Mouse (Mus musculus): ENCODE results near the gene Hsd17b11.
"Not testable (repeated sequence)": the region's sequence is repeated elsewhere in the genome, so short reads cannot be mapped to it uniquely, and the experiment has no call there.

Gene Hsd17b11

DNA sequence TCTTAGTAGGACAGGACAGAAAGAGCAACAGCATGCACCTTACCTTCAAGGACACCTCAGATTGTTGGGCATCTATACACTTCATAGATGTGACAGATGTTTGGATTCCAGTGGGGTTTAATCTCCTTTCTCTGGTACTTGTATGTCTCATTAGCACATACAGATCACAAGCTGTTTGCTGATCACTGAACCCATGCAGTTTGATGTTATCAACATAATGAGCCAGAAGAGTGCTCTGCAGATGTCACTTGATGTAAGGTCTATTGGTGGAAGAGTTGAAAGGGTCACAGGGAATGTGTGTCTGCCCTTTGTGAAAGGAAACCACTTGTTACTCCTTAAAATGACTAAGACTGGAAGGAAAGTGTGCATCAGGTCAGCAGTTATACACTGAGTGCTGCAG is 13.3 kb upstream of the Hsd17b11 start:
- no peak for DNase-seq (ENCODE audit: low read depth)

DNA sequence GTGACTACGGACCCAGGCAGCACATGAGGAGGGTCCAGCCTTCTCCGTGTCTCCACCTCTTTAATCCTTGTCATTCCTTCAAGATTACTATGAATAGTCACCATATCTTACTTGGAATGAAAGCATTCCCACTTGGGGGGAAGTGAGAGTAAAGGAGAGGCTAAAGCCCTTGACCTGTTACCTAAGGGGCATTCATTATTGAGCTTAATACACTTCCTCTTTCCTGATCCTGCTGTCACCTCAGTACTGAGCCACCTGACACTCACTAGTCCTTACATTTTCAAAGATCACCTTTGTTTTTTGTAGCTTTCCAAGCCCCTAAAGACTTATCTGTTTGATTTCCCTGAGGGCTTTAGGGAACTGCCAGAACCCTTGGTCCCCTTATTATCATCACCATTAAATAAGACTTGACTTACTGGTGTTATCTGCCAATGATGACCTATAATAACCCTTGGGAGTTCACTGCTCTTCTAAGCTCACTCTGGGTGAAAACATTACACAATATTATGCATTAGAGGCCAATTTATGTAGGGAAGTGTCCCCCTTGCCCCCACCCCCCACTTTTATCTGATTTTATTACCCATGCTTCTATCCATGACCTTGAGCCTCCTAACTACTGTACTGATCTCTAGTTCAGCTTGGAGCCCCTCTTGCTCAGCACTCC is 10.8 kb upstream of the Hsd17b11 start:
- DNase-seq (ENCODE audit: low read depth): no peak

DNA sequence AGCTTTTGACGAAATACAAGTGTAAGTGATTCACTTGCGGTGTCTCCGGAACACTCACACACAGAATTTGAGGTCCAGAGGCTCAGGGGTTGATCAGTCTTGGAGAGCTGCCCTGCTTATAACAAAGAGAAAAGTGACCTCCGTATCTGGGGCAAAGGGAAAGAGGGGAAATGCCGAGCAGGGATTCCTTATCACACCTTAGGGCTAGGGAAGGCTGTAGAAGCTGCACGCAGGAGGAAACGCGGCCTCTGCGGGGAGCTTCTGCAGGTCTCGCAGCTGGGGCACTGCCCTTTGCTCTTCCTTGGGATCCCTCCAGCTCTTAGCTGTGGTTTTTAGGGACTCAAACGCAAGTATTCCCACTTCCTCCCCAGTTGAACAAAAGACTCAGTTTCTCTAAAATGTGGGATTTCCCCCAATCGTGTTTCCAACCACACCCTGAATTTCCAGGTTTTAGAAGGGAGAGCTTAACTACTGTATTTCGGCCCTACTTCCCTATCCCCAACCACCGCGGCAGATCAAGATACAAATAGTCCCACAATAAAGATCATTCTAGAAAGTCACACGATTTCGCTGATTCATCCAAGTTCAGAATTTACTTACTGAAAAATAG is 3.6 kb upstream of the Hsd17b11 start:
- no peak for DNase-seq (ENCODE audit: low read depth)

DNA sequence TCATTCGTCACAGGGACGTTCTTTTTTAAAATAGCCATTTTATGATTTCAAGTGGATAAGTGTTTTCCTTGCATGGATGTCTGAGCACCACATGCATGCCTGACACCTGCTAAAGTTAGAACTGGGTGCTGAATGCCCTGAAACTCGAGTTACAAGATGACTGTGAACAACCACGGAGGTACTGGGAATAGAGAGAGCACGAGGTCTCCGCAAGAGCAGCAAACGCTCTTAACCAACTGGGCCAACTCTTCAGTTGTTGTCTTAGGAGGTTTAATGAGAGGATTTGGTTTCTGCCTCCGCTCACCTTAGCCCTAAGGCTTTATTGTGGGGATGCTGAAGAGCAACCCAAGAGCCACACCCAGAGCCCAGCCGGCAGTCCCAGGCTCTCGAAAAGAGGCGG is 3.0 kb upstream of the Hsd17b11 start:
- DNase-seq (ENCODE audit: low read depth): no peak

DNA sequence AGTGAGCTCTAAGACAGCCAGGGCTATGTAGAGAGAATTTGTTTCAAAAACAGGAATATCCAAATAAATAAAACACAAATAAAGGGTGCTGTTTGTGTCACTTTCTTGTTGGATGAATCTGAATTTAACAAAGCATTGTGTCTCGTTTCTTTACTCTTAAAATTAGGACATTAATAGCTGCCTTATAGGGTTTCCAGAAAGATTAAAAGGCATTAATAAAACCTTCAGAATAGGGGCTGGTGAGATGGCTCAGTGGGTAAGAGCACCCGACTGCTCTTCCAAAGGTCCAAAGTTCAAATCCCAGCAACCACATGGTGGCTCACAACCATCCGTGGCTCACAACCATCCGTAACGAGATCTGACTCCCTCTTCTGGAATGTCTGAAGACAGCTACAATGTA is 2.5 kb upstream of the Hsd17b11 start:
- not testable (repeated sequence) for DNase-seq (ENCODE audit: low read depth)

DNA sequence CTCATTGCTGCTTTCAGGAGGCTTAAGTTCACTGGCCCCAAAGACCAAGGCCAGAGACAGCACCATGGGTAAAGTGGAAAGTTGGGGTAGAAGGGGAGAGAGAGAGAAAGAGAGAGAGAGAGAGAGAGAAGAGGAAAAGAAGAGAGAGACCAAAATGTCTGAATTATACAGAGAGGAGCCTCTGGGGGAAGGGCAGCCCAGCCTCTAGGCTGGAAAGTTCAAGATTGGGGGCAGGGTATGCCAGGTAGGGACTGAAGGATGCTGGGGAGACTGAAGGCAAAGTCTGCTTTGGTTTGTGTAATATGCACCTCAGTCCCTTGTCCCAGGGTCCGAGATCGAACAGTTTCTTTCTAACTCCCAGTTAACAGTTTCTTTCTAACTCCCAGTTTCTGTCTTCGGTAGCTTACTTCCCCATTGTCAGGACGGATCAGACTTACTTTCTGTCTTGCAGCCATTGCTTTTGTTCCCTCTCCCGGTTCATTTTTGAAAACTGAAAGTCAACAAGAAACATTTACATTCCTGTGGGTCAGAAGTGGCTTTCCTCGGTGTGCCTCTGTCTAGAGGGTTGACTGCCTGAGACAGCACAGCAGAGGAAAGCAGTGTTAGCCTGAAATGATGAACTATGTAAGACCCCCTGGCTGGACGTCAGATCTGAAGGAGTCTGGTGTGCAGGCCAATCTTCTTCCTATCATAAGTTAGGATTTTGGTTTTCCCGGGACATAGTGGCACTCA is 1.7 kb upstream of the Hsd17b11 start:
- DNase-seq (ENCODE audit: low read depth): no peak

DNA sequence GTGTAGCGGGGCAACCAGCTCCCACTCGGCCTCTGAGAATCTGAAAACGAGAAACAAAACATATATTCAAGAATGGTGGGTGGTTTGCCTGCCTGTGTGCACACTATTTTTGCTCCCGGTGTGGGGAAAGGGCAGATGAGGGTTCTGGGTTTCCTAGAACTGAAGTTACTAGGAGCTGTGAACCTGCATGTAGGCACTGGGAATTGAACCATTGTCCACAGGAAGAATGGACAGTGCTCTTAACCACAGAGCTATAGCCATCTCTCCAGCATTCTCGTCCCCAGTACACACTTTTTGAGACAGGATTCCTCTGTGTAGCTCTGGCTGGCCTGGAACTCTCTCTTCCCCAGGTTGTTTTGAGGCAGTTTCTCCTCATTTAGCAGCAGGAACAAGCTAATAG is 839 bp upstream of the Hsd17b11 start:
- DNase-seq (ENCODE audit: low read depth): no peak

DNA sequence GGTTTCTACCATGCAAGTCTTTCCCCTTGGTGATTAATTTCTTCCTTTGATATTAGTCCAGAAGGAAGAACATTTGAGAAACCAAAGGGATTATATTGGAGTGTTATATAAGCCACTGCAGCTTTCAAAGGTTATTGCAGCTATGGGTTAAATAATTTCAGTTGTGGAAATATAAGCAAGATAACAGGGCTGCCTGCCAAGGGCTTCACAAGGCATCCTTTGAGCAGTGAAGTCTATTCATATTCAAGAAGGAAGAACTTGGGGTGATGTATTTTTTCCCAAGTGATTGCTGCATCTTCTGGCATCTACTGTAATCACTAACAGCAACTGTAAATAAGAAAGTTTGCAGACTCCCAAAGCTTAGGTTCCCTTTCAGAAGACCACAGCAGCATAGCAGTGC is 10.3 kb downstream of the Hsd17b11 start:
- DNase-seq (ENCODE audit: low read depth): no peak

DNA sequence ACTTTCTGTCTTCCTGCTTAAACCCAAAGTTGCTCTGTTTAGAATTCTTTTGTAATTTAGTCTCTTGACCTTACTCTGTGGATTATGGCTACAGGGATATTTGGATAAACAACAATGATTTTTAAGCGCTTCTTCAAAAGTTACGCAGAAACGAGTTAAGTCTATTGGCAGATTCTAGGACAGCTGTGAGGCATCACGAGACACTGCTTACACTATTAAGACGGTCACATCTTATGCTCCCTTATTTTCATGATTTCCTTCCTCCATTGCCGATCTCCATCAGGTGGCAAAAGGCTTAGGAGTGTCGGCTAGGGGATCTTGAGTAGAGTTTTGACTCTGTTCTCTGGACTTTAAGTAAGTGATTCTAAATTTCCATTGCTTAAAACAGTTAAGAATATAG is 11.5 kb downstream of the Hsd17b11 start:
- DNase-seq (ENCODE audit: low read depth): no peak

DNA sequence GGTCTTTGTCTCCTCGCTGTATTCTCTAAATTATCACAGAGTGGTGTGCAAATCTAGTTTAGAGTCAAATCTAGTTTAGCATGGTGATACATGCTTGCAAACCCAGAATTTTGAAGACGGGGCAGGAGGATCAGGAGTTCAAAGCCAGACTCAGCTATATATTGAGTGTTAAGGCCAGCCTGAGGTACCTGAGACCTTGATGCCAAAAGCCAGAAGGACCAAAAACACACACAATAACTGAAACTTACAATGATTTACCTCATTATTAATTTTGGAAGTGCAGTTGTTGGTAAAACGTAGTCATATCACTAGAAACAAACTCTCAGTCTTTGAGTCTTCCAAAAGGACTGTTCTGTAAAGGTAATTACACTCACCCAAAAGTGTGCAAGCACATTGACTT is 12.3 kb downstream of the Hsd17b11 start:
- no peak for DNase-seq (ENCODE audit: low read depth)

DNA sequence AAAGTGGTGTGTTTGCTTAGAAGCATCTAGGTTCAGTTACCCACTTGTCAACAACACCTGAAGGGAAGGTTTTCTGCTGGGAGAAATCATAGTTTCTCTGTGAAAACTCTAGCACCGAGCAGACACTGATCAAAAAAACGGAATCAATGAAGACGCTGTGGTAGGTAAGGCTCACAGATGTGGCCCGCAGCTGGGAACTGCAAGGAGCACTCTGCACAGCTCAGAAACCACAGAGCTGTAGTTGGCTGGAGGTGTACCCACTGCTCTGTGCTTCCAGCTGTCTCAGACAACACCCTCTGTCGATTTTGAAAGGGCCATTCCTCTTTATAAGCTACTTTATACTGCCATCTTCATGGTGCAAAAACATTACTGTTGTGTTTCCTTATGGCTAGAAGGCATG is 13.9 kb downstream of the Hsd17b11 start:
- no peak for DNase-seq (ENCODE audit: low read depth)

DNA sequence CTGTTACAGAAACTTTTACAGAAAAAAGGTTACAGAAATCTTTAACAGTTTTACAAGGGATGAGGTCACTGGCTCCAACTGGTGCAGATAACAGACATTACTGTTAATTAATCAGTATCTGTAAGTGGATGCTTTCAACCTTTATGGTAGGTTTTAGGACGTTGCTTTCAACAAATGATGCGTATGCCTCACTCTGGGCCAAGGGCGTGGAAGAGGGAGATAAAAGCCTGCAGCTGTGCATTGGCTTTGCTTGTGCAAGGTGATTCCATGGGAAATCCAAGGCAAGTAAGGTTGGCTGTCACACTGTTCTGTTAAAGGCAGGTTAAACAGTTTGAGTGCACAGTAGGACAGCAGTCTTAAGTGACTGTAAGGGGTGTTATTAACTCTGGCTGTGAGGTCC is 14.9 kb downstream of the Hsd17b11 start:
- DNase-seq (ENCODE audit: low read depth): no peak

DNA sequence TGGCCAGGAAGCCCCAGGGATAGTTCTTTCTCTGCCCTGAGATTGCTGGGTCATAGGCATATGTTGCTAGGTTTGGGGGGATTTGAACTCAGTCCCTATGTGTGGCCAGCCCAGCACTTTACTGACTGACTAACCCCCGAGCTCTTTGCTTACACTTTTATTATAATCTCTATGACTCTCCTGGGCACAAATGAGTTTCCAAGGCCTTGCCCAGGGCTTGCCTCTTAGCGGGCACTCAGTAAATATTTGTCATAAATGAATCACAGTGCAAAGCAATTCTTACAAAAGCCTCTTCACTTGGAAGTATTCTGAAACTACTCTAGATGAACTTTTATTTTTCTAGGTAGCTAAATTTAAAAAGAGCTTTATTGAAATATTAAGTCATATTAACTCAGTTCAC is 17.8 kb downstream of the Hsd17b11 start:
- DNase-seq (ENCODE audit: low read depth): no peak

DNA sequence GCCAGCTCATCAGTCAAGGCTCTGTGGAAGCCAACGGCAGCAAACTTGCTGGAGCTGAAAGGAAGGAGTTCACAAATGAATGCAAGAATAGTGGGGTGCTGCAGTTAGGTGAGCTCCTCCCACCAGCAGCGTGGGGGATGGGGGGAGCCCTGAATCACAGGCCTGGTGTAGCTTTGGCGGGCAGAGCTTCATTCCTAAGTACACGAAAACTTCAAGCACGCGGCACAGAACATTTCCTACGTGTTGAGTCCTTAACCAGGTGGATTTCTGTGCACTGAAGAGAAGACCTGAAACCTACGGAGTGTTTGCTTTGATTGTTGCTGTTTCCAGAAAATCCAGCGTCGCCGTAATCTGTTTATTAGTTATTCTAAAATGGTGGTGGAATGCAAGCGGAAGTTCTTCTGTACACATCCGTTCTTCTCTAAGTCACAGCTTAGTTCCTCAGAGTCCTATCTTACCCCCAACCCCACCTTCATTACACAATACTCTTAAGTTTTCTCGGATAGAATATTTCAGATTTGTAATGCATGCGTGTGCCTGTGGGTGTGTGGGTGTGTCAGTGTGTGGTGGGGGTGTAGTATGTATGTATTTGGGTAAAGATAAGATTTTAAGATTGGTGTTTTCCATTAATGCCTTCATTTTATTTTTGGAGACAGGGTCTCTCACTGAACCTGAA is 18.3 kb downstream of the Hsd17b11 start:
- DNase-seq (ENCODE audit: low read depth): no peak

DNA sequence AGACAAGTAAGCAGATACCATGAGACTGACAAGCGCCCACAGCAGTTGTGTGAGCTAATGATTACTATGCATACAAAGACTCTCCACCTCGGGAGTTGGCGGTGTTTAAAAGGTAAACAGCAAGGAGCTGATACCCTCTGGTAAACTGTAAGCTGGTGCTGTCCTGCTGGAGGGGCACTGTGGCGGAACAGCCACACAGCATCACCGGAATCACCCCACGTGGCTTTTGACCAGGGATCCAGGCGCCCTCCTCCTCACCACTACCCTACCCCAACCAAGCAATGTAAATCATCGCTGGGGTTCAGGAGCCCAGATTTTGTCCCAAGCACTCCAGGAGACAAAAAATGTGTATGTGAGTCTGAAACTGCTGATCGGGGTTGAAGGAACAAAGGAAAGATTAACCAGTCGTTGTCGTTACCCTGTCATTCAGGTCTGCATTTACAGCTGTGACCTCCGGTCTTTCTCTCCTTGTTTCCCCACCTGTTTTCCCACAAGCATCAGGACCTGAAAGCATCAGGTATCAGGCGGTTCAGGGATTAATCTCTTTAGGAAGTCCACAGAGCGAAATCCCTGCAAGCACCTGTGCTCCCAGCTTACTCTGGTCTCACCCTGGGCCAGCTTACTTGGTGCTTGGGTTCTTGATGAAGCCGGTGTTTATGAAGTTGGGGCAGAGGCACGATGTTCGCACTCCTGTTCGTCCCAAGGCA is 19.0 kb downstream of the Hsd17b11 start:
- DNase-seq (ENCODE audit: low read depth): no peak

DNA sequence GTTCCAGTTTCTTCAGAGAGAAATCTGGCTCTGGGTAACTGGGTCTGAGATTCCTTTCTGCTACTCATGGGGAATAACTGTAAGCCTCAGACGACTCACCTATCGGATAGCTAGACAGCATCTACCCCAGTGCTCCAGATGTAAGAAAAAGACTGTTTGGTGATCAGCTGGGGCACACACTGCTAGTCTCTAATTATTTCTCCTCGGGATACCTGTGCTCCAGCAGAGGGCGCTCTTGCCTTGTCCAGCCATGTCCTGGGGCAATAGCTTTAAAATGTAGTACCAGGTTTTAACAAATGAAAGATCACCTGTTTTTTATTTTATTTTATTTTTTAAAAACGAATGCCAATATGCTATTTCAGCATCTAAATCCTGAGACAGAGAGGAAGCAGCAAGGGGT is 22.0 kb downstream of the Hsd17b11 start:
- peak; percentile 33 for DNase-seq (ENCODE audit: low read depth)

DNA sequence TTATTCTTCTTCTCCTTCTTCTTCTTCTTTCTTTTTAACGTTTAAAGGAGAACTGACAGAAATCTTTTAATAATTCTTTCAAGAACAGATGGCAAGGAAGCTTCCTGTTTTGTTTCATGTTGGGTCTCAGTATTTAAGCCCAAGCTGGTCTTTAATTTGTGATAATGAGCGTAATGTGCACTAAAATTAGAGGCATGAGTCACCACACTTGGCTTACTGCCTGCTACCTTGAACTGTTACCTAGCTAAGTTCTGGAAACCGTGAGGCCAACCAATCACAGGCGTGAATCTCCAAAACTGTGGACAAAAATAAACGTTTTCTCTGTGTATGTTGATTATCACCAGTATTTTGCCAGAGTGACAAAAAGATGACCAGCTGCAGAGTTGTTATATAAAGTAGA is 23.0 kb downstream of the Hsd17b11 start:
- DNase-seq (ENCODE audit: low read depth): no peak

DNA sequence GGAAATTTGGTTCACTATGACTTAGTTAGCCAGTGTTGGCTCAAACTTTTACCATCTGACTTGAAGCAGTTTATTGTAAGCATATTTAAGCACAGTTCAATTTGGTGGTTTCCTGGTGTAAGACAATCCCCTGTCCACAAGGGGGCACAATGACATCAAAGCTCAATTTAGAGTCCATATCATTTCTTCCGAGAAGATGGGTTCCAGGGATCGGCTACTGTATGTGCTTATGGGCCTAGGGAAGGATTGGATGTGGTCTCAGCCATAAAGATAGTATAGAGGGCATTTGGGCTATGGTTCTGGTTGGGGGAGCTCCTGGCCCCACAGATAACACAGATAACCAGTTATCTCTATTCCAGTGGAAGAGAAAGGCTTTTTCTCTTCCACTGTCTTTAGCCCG is 26.5 kb downstream of the Hsd17b11 start:
- DNase-seq (ENCODE audit: low read depth): peak; percentile 7

DNA sequence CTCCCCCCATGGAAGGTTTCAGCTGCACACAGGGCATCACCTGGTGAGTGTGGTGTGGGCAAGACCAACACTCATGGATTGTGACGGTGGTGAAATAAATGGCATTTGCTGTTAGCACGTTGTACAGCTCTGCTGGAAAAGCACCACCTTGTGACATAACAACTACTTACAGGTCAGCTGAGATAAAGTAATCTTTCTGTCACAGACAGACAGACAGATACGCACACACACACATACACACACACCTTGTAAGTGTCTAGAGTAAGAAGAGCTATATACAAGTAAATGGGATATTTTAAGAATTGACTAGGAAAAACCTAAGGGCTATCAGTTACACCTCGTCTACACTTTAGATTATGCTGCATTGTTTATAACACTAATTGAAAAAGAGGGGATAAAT is 27.1 kb downstream of the Hsd17b11 start:
- DNase-seq (ENCODE audit: low read depth): no peak

DNA sequence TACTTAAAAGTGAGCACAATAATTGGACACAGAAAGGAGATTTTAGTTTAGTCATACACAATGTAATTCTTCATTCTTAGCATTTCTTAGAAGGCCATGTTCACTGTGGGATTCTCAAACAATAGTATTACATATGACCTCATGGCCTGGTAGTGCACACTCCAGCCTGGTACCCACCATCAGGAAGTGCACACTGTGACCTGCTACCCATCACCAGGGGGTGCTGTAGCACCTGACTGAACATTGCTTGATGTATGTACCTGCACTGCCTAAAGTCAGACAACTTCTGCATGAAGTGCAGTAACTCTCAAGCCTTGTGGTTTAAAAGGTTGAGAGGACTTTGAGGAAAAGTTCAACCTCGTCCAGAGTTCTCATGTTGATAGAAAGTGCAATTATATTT is 28.1 kb downstream of the Hsd17b11 start:
- no peak for DNase-seq (ENCODE audit: low read depth)

DNA sequence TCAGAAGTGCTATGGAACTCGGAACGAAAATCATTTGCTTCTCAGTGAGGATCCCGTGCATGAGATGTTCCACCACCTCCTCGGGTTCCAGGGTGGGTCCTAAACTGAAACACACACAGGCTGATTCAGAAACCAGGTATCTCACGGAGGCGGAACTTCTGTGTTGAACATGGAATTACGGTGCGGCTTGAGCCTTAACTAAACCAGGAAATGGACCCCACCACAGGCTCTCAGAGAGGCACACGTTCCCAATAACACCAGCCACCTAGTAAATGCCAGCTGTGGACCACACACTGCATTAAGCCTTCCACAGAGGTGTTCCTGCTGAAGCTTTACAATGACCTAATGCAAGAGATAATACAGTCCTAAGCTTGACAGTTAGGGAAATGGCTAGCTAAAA is 28.9 kb downstream of the Hsd17b11 start:
- no peak for DNase-seq (ENCODE audit: low read depth)

All from fibroblast of lung, adult 2 months (primary cell).